Mouse (Mus musculus): Measurements from ENCODE around the gene Id1. TPM values are rescaled to one million over a fixed set of nuclear protein-coding genes. Genes with fewer than 3 reads are reported as not detected.

Gene Id1
- polyA plus RNA-seq, 2 experiments, result 184 to 444 TPM

- H3K9me3 ChIP-seq (ENCODE audit: control insufficient read depth, low read length), result no peaks in the 10 kb centered on the region
- no peak for ATAC-seq (ENCODE audit: low FRiP score, low read depth)
- peaks cover 22% of the 10 kb centered on the region for H3K36me3 ChIP-seq (ENCODE audit: control insufficient read depth, insufficient read depth, low read length)
- no peak overlapping the region for H3K4me2 ChIP-seq (replicated peaks; ENCODE audit: low read depth, low read length, severe bottlenecking)
- no peak overlapping the region for H3K4me3 ChIP-seq (replicated peaks; ENCODE audit: low read length)
- no peaks in the 10 kb centered on the region for H3K27me3 ChIP-seq (ENCODE audit: control insufficient read depth, insufficient read depth, low read length)
- TF ChIP-seq POLR2A (IDR thresholded peaks at IDR 0.05; ENCODE audit: borderline replicate concordance, extremely low read depth, insufficient read depth, insufficient read length), result no peak
- no peak overlapping the region for H3K27ac ChIP-seq (replicated peaks; ENCODE audit: low read depth, low read length)
- WGBS, result 80% methylated on average over 3 of the region's 3 CpGs
- H3K4me1 ChIP-seq (ENCODE audit: control insufficient read depth, insufficient read depth, low read length), result no peaks in the 10 kb centered on the region
- DNase-seq (ENCODE audit: low spot score), result no peak
- no peak overlapping the region for H3K9ac ChIP-seq (ENCODE audit: low read depth, low read length, severe bottlenecking)
These were observed 40.0 kb downstream of the Id1 start for GRCm38 (mm10) chr2:152776019-152776418.

GRCm38 (mm10) chr2:152776435-152776834, 40.4 kb downstream of the Id1 start:
- Histone ChIP-seq H3K27me3 (ENCODE audit: control insufficient read depth, insufficient read depth, low read length) (no peaks in the 10 kb centered on the region), H3K9me3 (ENCODE audit: control insufficient read depth, low read length) (no peaks in the 10 kb centered on the region), H3K27ac (replicated peaks; ENCODE audit: low read depth, low read length) (no peak overlapping the region), H3K4me2 (replicated peaks; ENCODE audit: low read depth, low read length, severe bottlenecking) (no peak overlapping the region), H3K9ac (ENCODE audit: low read depth, low read length, severe bottlenecking) (no peak overlapping the region), H3K4me1 (ENCODE audit: control insufficient read depth, insufficient read depth, low read length) (no peaks in the 10 kb centered on the region), H3K4me3 (replicated peaks; ENCODE audit: low read length) (no peak overlapping the region), H3K36me3 (ENCODE audit: control insufficient read depth, insufficient read depth, low read length) (peaks cover 25% of the 10 kb centered on the region)
- 88% methylated on average over 2 of the region's 2 CpGs for WGBS
- TF ChIP-seq POLR2A (IDR thresholded peaks at IDR 0.05; ENCODE audit: borderline replicate concordance, extremely low read depth, insufficient read depth, insufficient read length), result no peak
- ATAC-seq (ENCODE audit: low FRiP score, low read depth) (no peak), DNase-seq (ENCODE audit: low spot score) (no peak)

GRCm38 (mm10) chr2:152777081-152777480, 41.0 kb downstream of the Id1 start:
- Histone ChIP-seq H3K4me2 (replicated peaks; ENCODE audit: low read depth, low read length, severe bottlenecking) (no peak overlapping the region), H3K4me3 (replicated peaks; ENCODE audit: low read length) (no peak overlapping the region), H3K27me3 (ENCODE audit: control insufficient read depth, insufficient read depth, low read length) (no peaks in the 10 kb centered on the region), H3K4me1 (ENCODE audit: control insufficient read depth, insufficient read depth, low read length) (no peaks in the 10 kb centered on the region), H3K36me3 (ENCODE audit: control insufficient read depth, insufficient read depth, low read length) (peaks cover 32% of the 10 kb centered on the region), H3K9ac (ENCODE audit: low read depth, low read length, severe bottlenecking) (no peak overlapping the region), H3K9me3 (ENCODE audit: control insufficient read depth, low read length) (no peaks in the 10 kb centered on the region), H3K27ac (replicated peaks; ENCODE audit: low read depth, low read length) (no peak overlapping the region)
- no peak for DNase-seq (ENCODE audit: low spot score)
- ATAC-seq (ENCODE audit: low FRiP score, low read depth), result no peak
- WGBS, result 70% methylated on average over 3 of the region's 3 CpGs
- TF ChIP-seq POLR2A (IDR thresholded peaks at IDR 0.05; ENCODE audit: borderline replicate concordance, extremely low read depth, insufficient read depth, insufficient read length), result no peak

- Histone ChIP-seq H3K4me1 (ENCODE audit: control insufficient read depth, insufficient read depth, low read length) (peaks cover 3% of the 10 kb centered on the region), H3K4me3 (replicated peaks; ENCODE audit: low read length) (no peak overlapping the region), H3K27ac (replicated peaks; ENCODE audit: low read depth, low read length) (no peak overlapping the region), H3K9me3 (ENCODE audit: control insufficient read depth, low read length) (no peaks in the 10 kb centered on the region; the same call in 1 of the 2 replicates), H3K9ac (ENCODE audit: low read depth, low read length, severe bottlenecking) (no peak overlapping the region; the same call in 1 of the 2 replicates), H3K4me2 (replicated peaks; ENCODE audit: low read depth, low read length, severe bottlenecking) (no peak overlapping the region), H3K27me3 (ENCODE audit: control insufficient read depth, insufficient read depth, low read length) (no peaks in the 10 kb centered on the region), H3K36me3 (ENCODE audit: control insufficient read depth, insufficient read depth, low read length) (peaks cover 32% of the 10 kb centered on the region)
- 96% methylated on average over 2 of the region's 2 CpGs for WGBS
- TF ChIP-seq POLR2A (IDR thresholded peaks at IDR 0.05; ENCODE audit: borderline replicate concordance, extremely low read depth, insufficient read depth, insufficient read length), result no peak
- no peak for DNase-seq (ENCODE audit: low spot score)
- no peak for ATAC-seq (ENCODE audit: low FRiP score, low read depth)
These were observed 44.4 kb downstream of the Id1 start for GRCm38 (mm10) chr2:152780466-152780865.

GRCm38 (mm10) chr2:152781031-152781711, 45.1 kb downstream of the Id1 start:
- ATAC-seq (ENCODE audit: low FRiP score, low read depth), result no peak
- H3K9me3 ChIP-seq (ENCODE audit: control insufficient read depth, low read length), result no peaks in the 10 kb centered on the region; the same call in 1 of the 2 replicates
- H3K27me3 ChIP-seq (ENCODE audit: control insufficient read depth, insufficient read depth, low read length), result no peaks in the 10 kb centered on the region
- peaks cover 4% of the 10 kb centered on the region for H3K4me1 ChIP-seq (ENCODE audit: control insufficient read depth, insufficient read depth, low read length)
- H3K9ac ChIP-seq (ENCODE audit: low read depth, low read length, severe bottlenecking), result no peak overlapping the region; the same call in 1 of the 2 replicates
- no peak for DNase-seq (ENCODE audit: low spot score)
- H3K4me3 ChIP-seq (replicated peaks; ENCODE audit: low read length), result no peak overlapping the region
- no peak overlapping the region for H3K4me2 ChIP-seq (replicated peaks; ENCODE audit: low read depth, low read length, severe bottlenecking)
- no peak overlapping the region for H3K27ac ChIP-seq (replicated peaks; ENCODE audit: low read depth, low read length)
- TF ChIP-seq POLR2A (IDR thresholded peaks at IDR 0.05; ENCODE audit: borderline replicate concordance, extremely low read depth, insufficient read depth, insufficient read length), result no peak
- peaks cover 32% of the 10 kb centered on the region for H3K36me3 ChIP-seq (ENCODE audit: control insufficient read depth, insufficient read depth, low read length)
- WGBS, result 80% methylated on average over 3 of the region's 3 CpGs
